In genomic region chr10:77523321-77523720, GRCm38 (mm10) we compare ENCODE assay signal across 10 mouse cellular contexts. TPM values are rescaled to one million over a fixed set of nuclear protein-coding genes. Genes with fewer than 3 reads are reported as not detected.
DNase-seq lines count a peak whose midpoint lies in the region; ATAC-seq and TF ChIP-seq lines count a peak whose summit lies in the region.
"Had no signal": no experiment of that assay in that cellular context is flagged by ENCODE, and none has a peak within 500 bp of the region (broad histone marks: within the 10 kb centered on the region; RNA-seq: fewer than 3 reads in every experiment).

No protein-coding gene starts in this region.

- H3K9ac ChIP-seq in lung, postnatal 0 days (replicated peaks; ENCODE audit: low read depth): no peak overlapping the region

- no peaks in the 10 kb centered on the region for H3K9me3 ChIP-seq in lung, postnatal 0 days (ENCODE audit: low read length)
- H3K9me3 ChIP-seq in megakaryocyte, embryonic 14.5 days: peaks cover 6% of the 10 kb centered on the region

- no peak for TF ChIP-seq CTCF in lung, postnatal 0 days (IDR thresholded peaks at IDR 0.05)

- H3K27me3 ChIP-seq in lung, postnatal 0 days (replicated peaks; ENCODE audit: insufficient read depth, low read length): no peaks in the 10 kb centered on the region
- no peaks in the 10 kb centered on the region for H3K27me3 ChIP-seq in megakaryocyte, embryonic 14.5 days (replicated peaks)

- peak; percentile 35 for ATAC-seq in lung, postnatal 0 days
- ATAC-seq in hematopoietic stem cell, adult 5-6 weeks (replicated peaks in 1 of 2; ENCODE audit: insufficient read depth in 1 of 2, low FRiP score in 2 of 2, low TSS enrichment in 1 of 2, low read depth in 1 of 2, poor library complexity in 2 of 2, severe bottlenecking in 2 of 2): peak; percentile 19 to 29

- 47% methylated on average over 7 of the region's 7 CpGs for WGBS in lung, postnatal 0 days

- H3K4me1 ChIP-seq in lung, postnatal 0 days (ENCODE audit: insufficient read depth, low read depth, low read length): no peaks in the 10 kb centered on the region
- H3K4me1 ChIP-seq in megakaryocyte, embryonic 14.5 days: peaks cover 90% of the 10 kb centered on the region

- H3K27ac ChIP-seq in lung, postnatal 0 days (ENCODE audit: low read length): no peak overlapping the region
- H3K27ac ChIP-seq: heart, adult 2 months had no signal

- no peak overlapping the region for H3K4me3 ChIP-seq in lung, postnatal 0 days (ENCODE audit: low read depth, low read length)
- peak overlapping the region; percentile 91 for H3K4me3 ChIP-seq in megakaryocyte, embryonic 14.5 days (replicated peaks)
- H3K4me3 ChIP-seq: heart, adult 2 months had no signal

- no peak for TF ChIP-seq EP300 in lung, postnatal 0 days (IDR thresholded peaks at IDR 0.05)

- DNase-seq in lung, postnatal 0 days (ENCODE audit: low spot score): no peak
- DNase-seq in lung, postnatal 25 days (ENCODE audit: low spot score): no peak
- DNase-seq in MEL-GATA-1-ER (ENCODE audit: extremely low read depth, low read depth): peak; percentile 51
- DNase-seq in embryo, embryonic 11 days: no peak
- no peak for DNase-seq in cerebellum, postnatal 36 days
- DNase-seq: lung, embryonic 14.5 days; right cerebral cortex, postnatal 25 days had no signal

- H3K36me3 ChIP-seq in lung, postnatal 0 days (ENCODE audit: insufficient read depth, low read length): no peaks in the 10 kb centered on the region
- H3K36me3 ChIP-seq in megakaryocyte, embryonic 14.5 days (replicated peaks; ENCODE audit: low read length): peaks cover 6% of the 10 kb centered on the region

- no peak overlapping the region for H3K4me2 ChIP-seq in lung, postnatal 0 days (replicated peaks; ENCODE audit: low read depth, low read length)

RNA-seq across cellular contexts. Expression of gene Itgb2, which starts 6.7 kb away (rescaled TPM):
- 19.1 and 21.1 TPM in 2 replicates for polyA plus RNA-seq in lung, postnatal 0 days (2015; fragmentation: Nextera tagmentation; extraction: Ambion mirVana)
- total RNA-seq in hematopoietic stem cell, adult 5-6 weeks (2017): 51.2 and 56.5 TPM in 2 replicates
- polyA plus RNA-seq in megakaryocyte, embryonic 14.5 days (2012; ENCODE audit: insufficient read depth, low replicate concordance): 35.5 and 120 TPM in 2 replicates

RNA-seq across cellular contexts. Expression of gene Fam207a, which starts 7.7 kb away (rescaled TPM):
- 26.8 and 27.2 TPM in 2 replicates for polyA plus RNA-seq in lung, postnatal 0 days (2015; fragmentation: Nextera tagmentation; extraction: Ambion mirVana)
- 19.2 and 32.6 TPM in 2 replicates for total RNA-seq in hematopoietic stem cell, adult 5-6 weeks (2017)
- 19.5 and 88.9 TPM in 2 replicates for polyA plus RNA-seq in megakaryocyte, embryonic 14.5 days (2012; ENCODE audit: insufficient read depth, low replicate concordance)

RNA-seq across cellular contexts. Expression of gene Pttg1ip, which starts 58.2 kb away (rescaled TPM):
- polyA plus RNA-seq in lung, postnatal 0 days (2015; fragmentation: Nextera tagmentation; extraction: Ambion mirVana): 189 and 207 TPM in 2 replicates
- total RNA-seq in hematopoietic stem cell, adult 5-6 weeks (2017): 56.2 and 65.8 TPM in 2 replicates
- 284 and 814 TPM in 2 replicates for polyA plus RNA-seq in megakaryocyte, embryonic 14.5 days (2012; ENCODE audit: insufficient read depth, low replicate concordance)
